Mouse (Mus musculus): ENCODE measurements around the gene Car5a. TPM values are rescaled to one million over a fixed set of nuclear protein-coding genes. Genes with fewer than 3 reads are reported as not detected.

The Car5a gene
- polyA plus RNA-seq, 1 experiment from 2014 or later, result 0.18 TPM

- Histone ChIP-seq H3K4me2 (replicated peaks) (peak within 1 kb of the TSS; percentile 98), H3K9ac (peak within 1 kb of the TSS; percentile 70), H3K27me3 (peaks cover 18% of the 10 kb centered on the region), H3K27ac (0 out of 2 replicates have a peak within 1 kb of the TSS, but pooled peaks have one; percentile 30), H3K36me3 (no peaks in the 10 kb centered on the region), H3K4me1 (peaks cover 21% of the 10 kb centered on the region), H3K4me3 (peak within 1 kb of the TSS; percentile 69), H3K9me3 (replicated peaks) (no peaks in the 10 kb centered on the region)
- WGBS, result under 1% methylated on average over 60 of the region's 61 CpGs
- ATAC-seq (ENCODE audit: low FRiP score), result peak; percentile 91
These were observed 37.0 kb downstream of the Car5a start, which contains the start of gene Slc7a5 for GRCm38 (mm10) chr8:121907587-121908248. TSS of gene Slc7a5 (minus strand) at chr8:121907694.

GRCm38 (mm10) chr8:121906542-121907512 lies 37.9 kb downstream of the Car5a start:
- Histone ChIP-seq H3K4me1 (peaks cover 25% of the 10 kb centered on the region), H3K9ac (peak overlapping the region; percentile 70), H3K4me3 (peak overlapping the region; percentile 69), H3K36me3 (no peaks in the 10 kb centered on the region), H3K27me3 (peaks cover 17% of the 10 kb centered on the region), H3K27ac (0 out of 2 replicates have a peak overlapping the region, but pooled peaks have one; percentile 30), H3K4me2 (replicated peaks) (peak overlapping the region; percentile 98), H3K9me3 (replicated peaks) (no peaks in the 10 kb centered on the region)
- peak; percentile 70 for ATAC-seq (ENCODE audit: low FRiP score)
- under 1% methylated on average over 67 of the region's 72 CpGs for WGBS

DNA sequence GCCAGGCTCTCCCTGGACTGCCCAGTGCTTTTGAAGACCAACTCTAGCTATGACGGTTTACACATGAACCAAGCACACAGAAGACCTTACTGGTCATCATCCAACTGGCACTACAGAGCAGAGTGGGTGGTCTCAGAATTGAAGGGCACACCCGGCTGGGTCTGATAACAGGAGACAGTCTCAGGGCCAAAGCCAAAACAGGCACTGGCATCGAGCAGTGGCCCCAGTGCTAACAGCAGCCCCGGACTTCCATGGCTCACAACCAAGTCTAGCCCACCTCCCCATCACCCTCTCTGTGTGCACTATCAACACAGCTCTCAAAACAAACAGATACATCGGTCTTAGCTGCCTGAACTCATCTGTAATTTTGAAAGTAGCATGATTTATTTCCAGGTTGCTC lies 38.8 kb downstream of the Car5a start:
- Histone ChIP-seq H3K4me3 (peak overlapping the region; percentile 69), H3K9ac (peak overlapping the region; percentile 70; the same call in 1 of the 2 replicates), H3K9me3 (replicated peaks) (no peaks in the 10 kb centered on the region), H3K4me1 (peaks cover 30% of the 10 kb centered on the region), H3K36me3 (no peaks in the 10 kb centered on the region), H3K4me2 (replicated peaks) (peak overlapping the region; percentile 98), H3K27ac (no peak overlapping the region), H3K27me3 (peaks cover 15% of the 10 kb centered on the region)
- ATAC-seq (ENCODE audit: low FRiP score), result no peak
- whole genome bisulfite sequencing, result 49% methylated on average over 5 of the region's 5 CpGs

DNA sequence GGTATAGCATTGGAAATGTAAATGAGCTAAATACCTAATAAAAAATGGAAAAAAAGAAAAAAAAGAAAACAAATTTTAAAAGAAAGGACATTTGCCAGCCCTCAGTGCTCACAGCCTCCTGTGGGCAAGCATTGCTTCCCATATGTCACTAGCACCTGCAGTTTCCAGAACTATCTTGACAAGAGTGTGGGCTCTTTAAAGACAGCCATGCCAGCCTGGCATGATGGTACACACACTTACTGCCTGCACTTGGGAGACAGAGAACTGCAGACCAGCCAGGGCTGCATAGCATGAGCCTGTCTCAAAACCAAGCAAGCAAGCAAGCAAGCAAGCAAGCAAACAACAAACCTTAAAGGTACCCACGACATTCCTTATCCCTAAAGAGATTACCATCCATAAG lies 39.3 kb downstream of the Car5a start:
- peak overlapping the region; percentile 69; the same call in 1 of the 2 replicates for H3K4me3 ChIP-seq
- H3K4me1 ChIP-seq, result peaks cover 30% of the 10 kb centered on the region
- no peak overlapping the region for H3K9ac ChIP-seq
- H3K36me3 ChIP-seq, result no peaks in the 10 kb centered on the region
- no peak overlapping the region for H3K27ac ChIP-seq
- 73% methylated on average over 1 of the region's 1 CpGs for WGBS
- no peak for ATAC-seq (ENCODE audit: low FRiP score)
- peaks cover 15% of the 10 kb centered on the region for H3K27me3 ChIP-seq
- peak overlapping the region; percentile 98 for H3K4me2 ChIP-seq (replicated peaks)
- no peaks in the 10 kb centered on the region for H3K9me3 ChIP-seq (replicated peaks)

DNA sequence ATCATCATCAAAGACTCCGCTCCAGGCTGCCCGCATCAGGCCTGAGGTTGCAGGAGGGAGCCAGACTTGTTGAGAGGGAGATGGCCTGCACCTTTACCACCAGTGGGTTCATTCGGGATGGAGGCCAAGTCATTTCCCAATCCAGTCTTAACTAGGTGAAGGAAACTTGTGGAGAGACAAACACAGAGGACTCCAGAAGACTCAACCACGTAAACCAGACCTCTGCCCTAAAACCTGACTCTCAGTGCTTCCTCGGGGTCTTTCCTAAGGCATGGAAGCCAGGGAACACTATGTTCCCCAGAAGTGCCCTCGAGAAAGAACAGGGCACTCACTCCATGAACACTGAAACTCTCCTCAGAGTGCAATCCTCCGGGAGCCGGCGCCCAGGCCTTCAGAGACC lies 39.7 kb downstream of the Car5a start:
- H3K27me3 ChIP-seq, result peaks cover 15% of the 10 kb centered on the region
- no peak overlapping the region for H3K9ac ChIP-seq
- H3K9me3 ChIP-seq (replicated peaks), result no peaks in the 10 kb centered on the region
- peak overlapping the region; percentile 98; the same call in 1 of the 2 replicates for H3K4me2 ChIP-seq (replicated peaks)
- ATAC-seq (ENCODE audit: low FRiP score), result no peak
- no peak overlapping the region for H3K4me3 ChIP-seq
- H3K36me3 ChIP-seq, result no peaks in the 10 kb centered on the region
- 89% methylated on average over 9 of the region's 9 CpGs for WGBS
- no peak overlapping the region for H3K27ac ChIP-seq
- peaks cover 30% of the 10 kb centered on the region for H3K4me1 ChIP-seq

DNA sequence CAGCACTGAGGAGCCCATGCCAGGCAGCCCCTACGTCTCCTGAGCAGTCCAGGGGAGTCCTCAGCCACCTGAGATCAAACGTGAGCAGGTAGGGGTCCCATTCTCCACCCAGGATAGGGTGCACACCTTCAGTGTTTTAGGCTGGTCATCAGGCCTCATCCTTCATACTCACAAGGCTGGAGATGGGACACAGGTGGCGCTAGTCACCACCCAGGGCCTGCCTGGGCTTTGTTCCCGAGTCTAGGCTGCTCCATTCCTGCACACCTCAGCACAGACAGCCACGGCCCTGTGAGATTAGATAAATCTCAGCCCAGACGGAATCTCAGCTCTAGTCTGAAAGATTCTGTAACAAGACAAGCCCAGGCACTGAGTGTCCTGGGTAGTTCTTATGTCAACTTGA lies 40.7 kb downstream of the Car5a start:
- 69% methylated on average over 6 of the region's 6 CpGs for WGBS
- no peak for ATAC-seq (ENCODE audit: low FRiP score)
- peaks cover 9% of the 10 kb centered on the region for H3K27me3 ChIP-seq
- peaks cover 35% of the 10 kb centered on the region for H3K4me1 ChIP-seq
- no peak overlapping the region for H3K27ac ChIP-seq
- H3K4me3 ChIP-seq, result no peak overlapping the region
- H3K9ac ChIP-seq, result no peak overlapping the region
- H3K4me2 ChIP-seq (replicated peaks), result no peak overlapping the region
- no peaks in the 10 kb centered on the region for H3K9me3 ChIP-seq (replicated peaks)
- no peaks in the 10 kb centered on the region for H3K36me3 ChIP-seq

GRCm38 (mm10) chr8:121901498-121902236 lies 43.0 kb downstream of the Car5a start:
- Histone ChIP-seq H3K9me3 (replicated peaks) (no peaks in the 10 kb centered on the region), H3K4me1 (peaks cover 51% of the 10 kb centered on the region), H3K36me3 (no peaks in the 10 kb centered on the region), H3K27ac (no peak overlapping the region), H3K9ac (no peak overlapping the region), H3K4me3 (no peak overlapping the region), H3K27me3 (no peaks in the 10 kb centered on the region), H3K4me2 (replicated peaks) (peak overlapping the region; percentile 11; the same call in 1 of the 2 replicates)
- ATAC-seq (ENCODE audit: low FRiP score), result no peak
- WGBS, result 48% methylated on average over 8 of the region's 8 CpGs

GRCm38 (mm10) chr8:121899180-121900044 lies 45.3 kb downstream of the Car5a start:
- no peak overlapping the region for H3K4me2 ChIP-seq (replicated peaks)
- H3K36me3 ChIP-seq, result no peaks in the 10 kb centered on the region
- H3K27me3 ChIP-seq, result no peaks in the 10 kb centered on the region
- H3K4me3 ChIP-seq, result no peak overlapping the region
- peak overlapping the region; percentile 71; the same call in 1 of the 2 replicates for H3K27ac ChIP-seq
- H3K4me1 ChIP-seq, result peaks cover 45% of the 10 kb centered on the region
- peak; percentile 23; the same call in 1 of the 2 replicates for ATAC-seq (ENCODE audit: low FRiP score)
- H3K9me3 ChIP-seq (replicated peaks), result no peaks in the 10 kb centered on the region
- 71% methylated on average over 18 of the region's 18 CpGs for WGBS
- H3K9ac ChIP-seq, result 0 out of 2 replicates have a peak overlapping the region, but pooled peaks have one; percentile 32

DNA sequence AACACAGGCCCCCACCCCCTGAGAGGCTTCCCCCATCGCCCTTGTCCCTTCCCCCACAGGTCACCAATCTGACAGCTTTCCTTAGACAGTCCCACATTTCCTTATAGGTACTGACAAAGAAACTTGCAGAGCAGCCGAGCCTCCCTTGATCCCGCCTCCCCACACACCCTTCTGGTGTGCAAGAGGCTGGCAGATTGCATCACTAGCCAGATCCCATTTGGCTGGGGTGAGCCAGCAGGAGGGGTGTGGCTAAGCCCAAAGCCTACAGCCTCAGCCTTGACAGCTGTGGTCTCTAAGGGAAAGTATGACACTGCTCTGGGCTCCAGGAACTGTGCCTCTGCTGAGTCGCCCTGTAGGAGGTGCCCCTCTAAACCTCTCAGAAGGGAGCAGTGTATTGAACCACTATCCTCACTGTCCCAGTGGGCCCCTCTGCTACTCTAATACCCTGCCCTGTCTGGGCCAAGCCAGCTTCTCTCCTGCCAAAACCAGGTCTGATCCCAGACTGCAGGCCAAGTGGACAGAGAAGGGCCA lies 46.2 kb downstream of the Car5a start:
- H3K36me3 ChIP-seq, result no peaks in the 10 kb centered on the region
- no peaks in the 10 kb centered on the region for H3K9me3 ChIP-seq (replicated peaks)
- peak overlapping the region; percentile 22 for H3K4me2 ChIP-seq (replicated peaks)
- H3K4me3 ChIP-seq, result no peak overlapping the region
- peak; percentile 81 for ATAC-seq (ENCODE audit: low FRiP score)
- 10% methylated on average over 4 of the region's 4 CpGs for WGBS
- H3K4me1 ChIP-seq, result peaks cover 45% of the 10 kb centered on the region
- no peaks in the 10 kb centered on the region for H3K27me3 ChIP-seq
- H3K9ac ChIP-seq, result peak overlapping the region; percentile 32; the same call in 1 of the 2 replicates
- peak overlapping the region; percentile 71 for H3K27ac ChIP-seq

- Histone ChIP-seq H3K27me3 (no peaks in the 10 kb centered on the region), H3K4me3 (no peak overlapping the region), H3K4me1 (peaks cover 45% of the 10 kb centered on the region), H3K27ac (peak overlapping the region; percentile 71), H3K36me3 (no peaks in the 10 kb centered on the region), H3K9ac (peak overlapping the region; percentile 2; the same call in 1 of the 2 replicates), H3K4me2 (replicated peaks) (peak overlapping the region; percentile 22; the same call in 1 of the 2 replicates), H3K9me3 (replicated peaks) (no peaks in the 10 kb centered on the region)
- 16% methylated on average over 7 of the region's 7 CpGs for WGBS
- ATAC-seq (ENCODE audit: low FRiP score), result peak; percentile 50
These were observed 46.8 kb downstream of the Car5a start for GRCm38 (mm10) chr8:121897871-121898381.
